Mouse (Mus musculus): ENCODE measurements at regions not wholly inside any gene's neighbourhood (a gene's known extent, or its start where the extent isn't known, plus 50 kb on each side); places are given as distances from the start of the nearest gene placed in this dataset.

DNA sequence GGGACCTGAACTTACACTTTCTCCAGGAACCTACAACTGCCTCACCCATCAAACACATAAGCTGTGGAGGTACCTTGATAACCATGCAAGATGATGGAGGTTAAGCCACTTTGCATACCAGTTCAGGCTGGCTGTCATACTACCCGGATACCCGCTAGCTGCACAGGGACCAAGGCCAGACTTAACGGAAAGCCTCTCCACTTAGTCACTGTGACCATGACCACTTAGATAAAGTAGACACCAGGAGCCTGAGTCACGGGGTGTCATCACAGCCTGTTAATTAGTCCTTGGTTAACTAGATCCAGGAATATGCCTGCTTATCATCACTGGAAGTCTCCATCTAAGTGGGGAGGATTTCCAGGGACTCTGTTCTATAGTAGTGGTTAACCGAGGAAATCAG lies 124.7 kb downstream of the Aipl1 start:
- ATAC-seq (ENCODE audit: low read depth), result no peak
- Histone ChIP-seq H3K9me3 (no peaks in the 10 kb centered on the region), H3K4me3 (no peak overlapping the region), H3K4me1 (replicated peaks) (no peaks in the 10 kb centered on the region), H3K4me2 (no peak overlapping the region), H3K9ac (no peak overlapping the region), H3K36me3 (no peaks in the 10 kb centered on the region), H3K27ac (replicated peaks) (no peak overlapping the region), H3K27me3 (no peaks in the 10 kb centered on the region)
- WGBS, result 91% methylated on average over 5 of the region's 5 CpGs

- ATAC-seq (ENCODE audit: low read depth), result no peak
- Histone ChIP-seq H3K9me3 (no peaks in the 10 kb centered on the region), H3K27me3 (no peaks in the 10 kb centered on the region), H3K27ac (replicated peaks) (no peak overlapping the region), H3K9ac (no peak overlapping the region), H3K4me1 (replicated peaks) (no peaks in the 10 kb centered on the region), H3K4me2 (no peak overlapping the region), H3K36me3 (no peaks in the 10 kb centered on the region), H3K4me3 (no peak overlapping the region)
- WGBS, result 84% methylated on average over 5 of the region's 5 CpGs
These were observed 126.0 kb downstream of the Aipl1 start for GRCm38 (mm10) chr11:71911284-71911683.

GRCm38 (mm10) chr11:71908616-71909015 lies 128.7 kb downstream of the Aipl1 start:
- Histone ChIP-seq H3K4me2 (no peak overlapping the region), H3K27me3 (no peaks in the 10 kb centered on the region), H3K27ac (replicated peaks) (no peak overlapping the region), H3K4me3 (no peak overlapping the region), H3K36me3 (no peaks in the 10 kb centered on the region), H3K9ac (no peak overlapping the region), H3K9me3 (no peaks in the 10 kb centered on the region), H3K4me1 (replicated peaks) (no peaks in the 10 kb centered on the region)
- 44% methylated on average over 7 of the region's 7 CpGs for whole genome bisulfite sequencing
- no peak for ATAC-seq (ENCODE audit: low read depth)

GRCm38 (mm10) chr11:71903020-71903410 lies 134.3 kb downstream of the Aipl1 start:
- H3K4me1 ChIP-seq (replicated peaks), result peaks cover 10% of the 10 kb centered on the region
- H3K9ac ChIP-seq, result no peak overlapping the region
- H3K27ac ChIP-seq (replicated peaks), result no peak overlapping the region
- no peaks in the 10 kb centered on the region for H3K9me3 ChIP-seq
- no peaks in the 10 kb centered on the region for H3K36me3 ChIP-seq
- no peak overlapping the region for H3K4me2 ChIP-seq
- H3K4me3 ChIP-seq, result no peak overlapping the region
- H3K27me3 ChIP-seq, result no peaks in the 10 kb centered on the region
- WGBS, result 58% methylated on average over 2 of the region's 2 CpGs
- ATAC-seq (ENCODE audit: low read depth), result no peak

DNA sequence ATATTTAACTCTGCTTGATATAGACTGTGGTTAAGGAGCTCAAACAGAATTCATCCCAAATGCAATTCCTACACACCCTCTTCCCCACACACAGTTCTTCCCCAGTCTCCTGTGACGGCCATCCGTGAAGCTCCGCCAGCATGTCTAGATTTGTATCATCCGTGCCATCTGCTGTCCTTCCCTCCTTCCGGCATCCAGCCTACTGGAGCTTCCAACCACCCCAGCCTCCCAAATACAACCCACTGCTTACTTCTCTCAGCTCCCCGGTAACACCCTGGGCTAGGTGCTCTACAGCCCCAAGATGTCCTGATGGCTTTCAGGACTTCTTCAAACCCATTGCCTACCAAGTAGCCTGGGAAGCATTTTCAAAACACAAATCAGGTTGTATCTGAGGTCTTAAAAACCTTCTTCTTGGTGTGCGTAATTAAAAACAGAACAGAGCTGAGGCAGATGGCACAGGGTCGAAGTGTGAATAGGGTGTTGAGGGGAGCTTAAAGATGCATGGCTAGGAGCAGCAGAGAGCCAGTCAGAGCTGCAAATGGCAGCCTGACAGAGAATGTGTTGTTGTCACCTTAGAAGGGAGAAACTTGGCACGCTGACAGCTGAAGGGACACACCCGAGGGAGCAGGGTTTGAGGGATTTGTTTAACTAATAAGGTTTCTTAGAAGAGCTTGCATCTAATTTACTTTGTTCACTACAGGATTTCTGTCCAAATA lies 134.8 kb downstream of the Aipl1 start:
- no peaks in the 10 kb centered on the region for H3K27me3 ChIP-seq
- ATAC-seq (ENCODE audit: low read depth), result no peak
- H3K36me3 ChIP-seq, result no peaks in the 10 kb centered on the region
- H3K9ac ChIP-seq, result no peak overlapping the region
- no peak overlapping the region for H3K4me2 ChIP-seq
- no peaks in the 10 kb centered on the region for H3K9me3 ChIP-seq
- no peak overlapping the region for H3K4me3 ChIP-seq
- WGBS, result 74% methylated on average over 10 of the region's 10 CpGs
- no peak overlapping the region for H3K27ac ChIP-seq (replicated peaks)
- H3K4me1 ChIP-seq (replicated peaks), result peaks cover 10% of the 10 kb centered on the region

DNA sequence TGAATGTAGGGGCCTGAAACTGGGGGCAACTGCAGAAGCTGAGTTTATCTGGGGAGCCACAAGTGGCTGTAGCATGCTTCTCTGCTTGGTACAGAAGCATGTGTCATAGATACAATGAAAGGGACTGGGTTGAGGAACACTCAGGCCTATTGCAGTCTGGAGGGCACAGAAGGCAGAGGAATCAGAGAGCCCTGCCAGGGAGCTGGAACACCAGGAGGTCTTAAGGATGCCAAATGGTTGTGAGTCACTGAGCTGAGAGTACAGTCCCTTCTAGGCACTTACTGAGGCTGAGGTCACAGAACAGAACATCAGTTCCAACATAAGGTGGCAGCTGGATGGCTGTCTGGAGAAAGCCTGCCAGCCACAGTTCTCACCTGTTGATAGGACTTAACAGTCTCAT lies 136.5 kb downstream of the Aipl1 start:
- no peak overlapping the region for H3K4me2 ChIP-seq

DNA sequence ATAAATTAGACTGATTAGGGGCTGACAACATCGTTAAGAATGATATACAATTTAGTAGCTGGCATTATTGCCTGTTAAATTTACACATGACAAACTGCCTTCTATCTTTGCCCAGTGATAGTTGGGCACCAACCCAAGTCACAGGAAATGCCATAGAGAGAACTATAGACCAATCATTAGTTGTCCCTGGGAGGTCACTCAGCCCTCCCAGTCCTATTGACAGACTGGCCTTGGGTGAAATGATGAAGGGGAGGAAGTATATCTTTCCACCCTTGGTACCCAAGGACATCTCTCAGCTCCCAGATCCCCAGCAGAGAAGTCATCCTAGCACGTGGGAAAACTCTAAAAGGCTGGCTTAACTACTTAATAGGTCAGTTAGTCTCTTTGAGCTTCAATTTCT lies 139.8 kb downstream of the Aipl1 start:
- Histone ChIP-seq H3K27me3 (no peaks in the 10 kb centered on the region), H3K27ac (replicated peaks) (no peak overlapping the region), H3K4me2 (no peak overlapping the region), H3K36me3 (no peaks in the 10 kb centered on the region), H3K9me3 (no peaks in the 10 kb centered on the region), H3K4me1 (replicated peaks) (peaks cover 5% of the 10 kb centered on the region), H3K4me3 (no peak overlapping the region), H3K9ac (no peak overlapping the region)
- 62% methylated on average over 2 of the region's 2 CpGs for WGBS
- no peak for ATAC-seq (ENCODE audit: low read depth)

More for the DNA sequence above, 136.5 kb downstream of the Aipl1 start:
- Histone ChIP-seq H3K4me1 (replicated peaks) (peaks cover 10% of the 10 kb centered on the region), H3K27ac (replicated peaks) (no peak overlapping the region), H3K9me3 (no peaks in the 10 kb centered on the region), H3K36me3 (no peaks in the 10 kb centered on the region), H3K4me3 (no peak overlapping the region), H3K9ac (no peak overlapping the region), H3K27me3 (no peaks in the 10 kb centered on the region)
- no peak for ATAC-seq (ENCODE audit: low read depth)

- Histone ChIP-seq H3K36me3 (no peaks in the 10 kb centered on the region), H3K4me3 (no peak overlapping the region), H3K4me2 (no peak overlapping the region), H3K4me1 (replicated peaks) (peaks cover under 1% of the 10 kb centered on the region; the same call in 1 of the 2 replicates), H3K9ac (no peak overlapping the region), H3K27me3 (no peaks in the 10 kb centered on the region), H3K27ac (replicated peaks) (no peak overlapping the region), H3K9me3 (no peaks in the 10 kb centered on the region)
- WGBS, result 55% methylated on average over 3 of the region's 3 CpGs
- ATAC-seq (ENCODE audit: low read depth), result no peak
These were observed 140.2 kb downstream of the Aipl1 start for GRCm38 (mm10) chr11:71897141-71897540.

DNA sequence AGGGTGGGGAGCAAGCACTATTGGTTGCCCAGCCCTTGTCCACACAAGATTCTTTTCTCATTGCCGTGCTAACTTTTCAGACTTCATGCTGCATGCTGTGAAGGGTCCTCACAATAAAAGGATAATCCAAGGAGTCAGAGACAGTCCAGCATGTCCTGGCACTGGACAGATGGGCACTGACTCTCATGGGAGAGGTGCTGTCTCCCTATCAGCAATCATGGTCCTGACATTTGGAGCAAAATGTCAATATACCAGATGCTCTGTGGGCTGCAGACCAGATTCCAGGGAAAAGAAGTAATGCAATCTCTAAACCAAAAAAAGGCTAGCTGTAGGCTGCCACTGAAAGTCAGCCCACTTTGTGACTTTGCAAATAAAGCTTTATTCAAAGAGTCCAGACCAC lies 141.5 kb downstream of the Wscd1 start:
- no peak overlapping the region for H3K27ac ChIP-seq (replicated peaks)
- no peak overlapping the region for H3K9ac ChIP-seq
- no peaks in the 10 kb centered on the region for H3K27me3 ChIP-seq
- no peak for ATAC-seq (ENCODE audit: low read depth)
- 83% methylated on average over 1 of the region's 1 CpGs for WGBS
- H3K4me1 ChIP-seq (replicated peaks), result 0 out of 2 replicates have a peak, but pooled peaks cover 5% of the 10 kb centered on the region
- no peak overlapping the region for H3K4me3 ChIP-seq
- H3K9me3 ChIP-seq, result no peaks in the 10 kb centered on the region
- no peak overlapping the region for H3K4me2 ChIP-seq
- no peaks in the 10 kb centered on the region for H3K36me3 ChIP-seq

- H3K4me3 ChIP-seq, result no peak overlapping the region
- 93% methylated on average over 4 of the region's 4 CpGs for WGBS
- H3K36me3 ChIP-seq, result no peaks in the 10 kb centered on the region
- 0 out of 2 replicates have a peak, but pooled peaks cover 5% of the 10 kb centered on the region for H3K4me1 ChIP-seq (replicated peaks)
- H3K9ac ChIP-seq, result no peak overlapping the region
- H3K27ac ChIP-seq (replicated peaks), result no peak overlapping the region
- H3K27me3 ChIP-seq, result no peaks in the 10 kb centered on the region
- ATAC-seq (ENCODE audit: low read depth), result no peak
- H3K9me3 ChIP-seq, result no peaks in the 10 kb centered on the region
- no peak overlapping the region for H3K4me2 ChIP-seq
These were observed 139.4 kb downstream of the Wscd1 start for GRCm38 (mm10) chr11:71889161-71889560.

DNA sequence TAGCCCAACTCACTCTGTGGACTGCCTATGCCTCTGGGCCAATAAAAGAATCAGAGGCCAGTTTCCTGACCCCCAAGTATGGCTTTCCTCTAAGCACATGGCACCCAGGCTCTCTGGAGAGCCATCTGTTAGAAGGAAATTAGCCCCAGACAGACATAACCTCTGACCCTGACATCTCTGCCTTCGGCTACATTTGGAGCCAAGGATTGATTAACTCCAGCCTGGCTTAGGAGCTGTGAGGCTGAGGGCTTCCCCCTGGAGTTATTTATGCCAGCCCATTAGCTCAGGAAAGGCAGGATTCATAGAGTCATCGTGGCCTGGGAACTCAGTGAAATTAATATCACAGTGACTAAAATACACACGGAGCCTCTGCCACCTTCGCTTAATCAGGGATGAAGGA lies 137.5 kb downstream of the Wscd1 start:
- Histone ChIP-seq H3K4me1 (replicated peaks) (0 out of 2 replicates have a peak, but pooled peaks cover 5% of the 10 kb centered on the region), H3K4me3 (no peak overlapping the region), H3K9me3 (no peaks in the 10 kb centered on the region), H3K36me3 (no peaks in the 10 kb centered on the region), H3K27ac (replicated peaks) (no peak overlapping the region), H3K9ac (no peak overlapping the region), H3K4me2 (no peak overlapping the region), H3K27me3 (no peaks in the 10 kb centered on the region)
- peak; percentile 15; the same call in 1 of the 2 replicates for ATAC-seq (ENCODE audit: low read depth)
- WGBS, result 37% methylated on average over 4 of the region's 4 CpGs

- Histone ChIP-seq H3K36me3 (no peaks in the 10 kb centered on the region), H3K27ac (replicated peaks) (no peak overlapping the region), H3K9ac (no peak overlapping the region), H3K9me3 (no peaks in the 10 kb centered on the region), H3K4me3 (no peak overlapping the region), H3K4me1 (replicated peaks) (0 out of 2 replicates have a peak, but pooled peaks cover 5% of the 10 kb centered on the region), H3K4me2 (no peak overlapping the region), H3K27me3 (no peaks in the 10 kb centered on the region)
- 82% methylated on average over 4 of the region's 4 CpGs for WGBS
- no peak for ATAC-seq (ENCODE audit: low read depth)
These were observed 137.1 kb downstream of the Wscd1 start for GRCm38 (mm10) chr11:71886771-71887170.

GRCm38 (mm10) chr11:71884861-71885260 lies 135.1 kb downstream of the Wscd1 start:
- no peak for ATAC-seq (ENCODE audit: low read depth)
- H3K36me3 ChIP-seq, result no peaks in the 10 kb centered on the region
- no peak overlapping the region for H3K4me2 ChIP-seq
- WGBS, result 66% methylated on average over 6 of the region's 6 CpGs
- H3K4me3 ChIP-seq, result no peak overlapping the region
- H3K27me3 ChIP-seq, result no peaks in the 10 kb centered on the region
- no peak overlapping the region for H3K27ac ChIP-seq (replicated peaks)
- no peak overlapping the region for H3K9ac ChIP-seq
- H3K9me3 ChIP-seq, result no peaks in the 10 kb centered on the region
- H3K4me1 ChIP-seq (replicated peaks), result 0 out of 2 replicates have a peak, but pooled peaks cover 5% of the 10 kb centered on the region

Data from neural tube, embryonic 13.5 days (tissue).